Mouse (Mus musculus) retina, postnatal 7 days (tissue): ENCODE measurements around the gene Gcnt7.

Experiments
- DNase-seq: peaks from one replicate; pipeline ENCODE4 v3.0.0-alpha.2; 2012; ENCODE audit warnings: low read depth, low spot score

Gene Gcnt7

GRCm38 (mm10) chr2:172405011-172405410, 53.4 kb downstream of the Gcnt7 start:
- DNase-seq: no peak

- DNase-seq: no peak
These were observed 54.2 kb downstream of the Gcnt7 start for GRCm38 (mm10) chr2:172404239-172404638.

GRCm38 (mm10) chr2:172401116-172401825, 57.1 kb downstream of the Gcnt7 start:
- DNase-seq: no peak
